Mouse (Mus musculus) lung, adult 10 weeks (tissue): ENCODE measurements around the gene Gnpnat1. TPM values are rescaled to one million over a fixed set of nuclear protein-coding genes. Genes with fewer than 3 reads are reported as not detected.

ENCODE experiments used
- polyA plus RNA-seq: library from polyadenylated mRNA; stranded (reverse); fragments of 350-450 nt; fragmentation: Illumina TruSeq; extraction: RNeasy Lipid Tissue Mini Kit (QIAGEN cat#74804); gene quantifications from one replicate; pipeline ENCODE4 v1.2.3, GENCODE M21; 2014; ENCODE audit warnings: low read depth, low replicate concordance; ENCODE audit not compliant: insufficient read depth

Gene Gnpnat1
- 18.4 TPM for polyA plus RNA-seq

GRCm38 (mm10) chr14:45404813-45405212, at the start of gene Gnpnat1:
Gnpnat1 (minus strand) TSS chr14:45404913.

GRCm38 (mm10) chr14:45350931-45351859, 53.5 kb downstream of the Gnpnat1 start, which contains the start of gene Styx:
Styx (plus strand) TSS chr14:45351093.

DNA sequence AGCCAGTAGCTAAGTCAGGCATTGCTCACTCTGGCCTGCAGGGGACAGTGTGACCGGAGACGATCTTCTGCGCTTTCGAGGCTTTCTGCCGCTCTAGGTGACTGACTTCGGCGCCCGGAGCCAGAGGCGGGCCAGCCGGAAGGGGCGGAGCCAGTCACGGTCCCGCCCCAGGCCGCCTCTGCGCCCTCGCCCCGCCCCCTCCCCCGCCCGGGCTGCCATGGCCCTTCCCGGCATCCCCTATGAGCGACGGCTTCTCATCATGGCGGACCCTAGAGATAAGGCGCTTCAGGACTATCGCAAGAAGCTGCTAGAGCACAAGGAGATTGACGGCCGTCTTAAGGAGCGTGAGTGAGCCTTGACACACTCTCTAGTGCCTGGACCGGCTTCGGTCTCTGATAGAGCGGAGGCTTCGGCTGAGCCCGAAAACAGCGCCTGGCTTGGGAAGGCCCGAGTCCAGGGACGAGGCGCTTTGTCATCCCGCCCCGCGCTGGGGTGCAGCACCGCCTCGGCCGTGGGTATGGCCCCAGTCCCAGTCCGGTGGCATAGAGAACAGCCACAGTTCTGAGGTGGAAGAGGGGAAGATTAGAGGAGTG, 75.0 kb downstream of the Gnpnat1 start, which contains the start of gene Psmc6:
Psmc6 (plus strand) TSS at position 200 of the 593 bp plus-strand sequence.

Other genes with a start within 250 kb of the Gnpnat1 start
- 0.59 TPM for gene Gpr137c, start 185.2 kb downstream of the Gnpnat1 start, polyA plus RNA-seq
- 9.2 TPM for gene Txndc16, start 184.6 kb downstream of the Gnpnat1 start, polyA plus RNA-seq
- 17.1 TPM for gene Ero1l, start 86.1 kb downstream of the Gnpnat1 start, polyA plus RNA-seq
- gene Psmc6, start 75.1 kb downstream of the Gnpnat1 start, polyA plus RNA-seq, result 78.4 TPM
- gene Styx, start 53.8 kb downstream of the Gnpnat1 start, polyA plus RNA-seq, result 7.8 TPM
- 115 TPM for gene Fermt2, start 125.2 kb upstream of the Gnpnat1 start, polyA plus RNA-seq